Mouse (Mus musculus): ENCODE data around the gene Rbm44. TPM values are rescaled to one million over a fixed set of nuclear protein-coding genes. Genes with fewer than 3 reads are reported as not detected.
A peak's percentile ranks its signal among the peaks of the same experiment; 100 is the strongest.

Gene Rbm44
- polyA plus RNA-seq (2014; fragmentation: Nextera tagmentation; extraction: Ambion mirVana), result 0.37 and 0.94 TPM in 2 replicates

- no peak within 1 kb of the TSS for H3K4me3 ChIP-seq (ENCODE audit: low read depth, low read length)
- no peak within 1 kb of the TSS for H3K9ac ChIP-seq (ENCODE audit: low read length)
- ATAC-seq (ENCODE audit: low FRiP score) (no peak), DNase-seq (ENCODE audit: low spot score, missing footprints) (no peak)
- 66% methylated on average over 20 of the region's 20 CpGs for WGBS
- no peaks in the 10 kb centered on the region for H3K9me3 ChIP-seq (ENCODE audit: control insufficient read depth, low read length)
- no peaks in the 10 kb centered on the region for H3K4me1 ChIP-seq (ENCODE audit: control insufficient read depth, insufficient read depth, low read length)
- H3K27me3 ChIP-seq (ENCODE audit: control insufficient read depth, insufficient read depth, low read length), result no peaks in the 10 kb centered on the region
- no peaks in the 10 kb centered on the region for H3K36me3 ChIP-seq (ENCODE audit: control insufficient read depth, insufficient read depth, low read length)
- H3K4me2 ChIP-seq, result no peak within 1 kb of the TSS
- no peak within 1 kb of the TSS for H3K27ac ChIP-seq (ENCODE audit: low read depth, low read length)
Measured at GRCm38 (mm10) chr1:91144813-91145212, at the start of gene Rbm44. Gene Rbm44 (plus strand): TSS chr1:91145089.

GRCm38 (mm10) chr1:91095258-91095657 is 49.6 kb upstream of the Rbm44 start:
- 0 out of 2 replicates have a peak, but pooled peaks cover 2% of the 10 kb centered on the region for H3K4me1 ChIP-seq (ENCODE audit: control insufficient read depth, insufficient read depth, low read length)
- ATAC-seq (ENCODE audit: low FRiP score) (no peak), DNase-seq (ENCODE audit: low spot score, missing footprints) (no peak)
- H3K9me3 ChIP-seq (ENCODE audit: control insufficient read depth, low read length), result no peaks in the 10 kb centered on the region
- H3K27me3 ChIP-seq (ENCODE audit: control insufficient read depth, insufficient read depth, low read length), result no peaks in the 10 kb centered on the region
- no peak overlapping the region for H3K27ac ChIP-seq (ENCODE audit: low read depth, low read length)
- no peak overlapping the region for H3K9ac ChIP-seq (ENCODE audit: low read length)
- H3K4me3 ChIP-seq (ENCODE audit: low read depth, low read length), result no peak overlapping the region
- 74% methylated on average over 3 of the region's 3 CpGs for WGBS
- H3K4me2 ChIP-seq, result no peak overlapping the region
- H3K36me3 ChIP-seq (ENCODE audit: control insufficient read depth, insufficient read depth, low read length), result no peaks in the 10 kb centered on the region

- DNase-seq (ENCODE audit: low spot score, missing footprints) (no peak), ATAC-seq (ENCODE audit: low FRiP score) (no peak)
- Histone ChIP-seq H3K9me3 (ENCODE audit: control insufficient read depth, low read length) (no peaks in the 10 kb centered on the region), H3K36me3 (ENCODE audit: control insufficient read depth, insufficient read depth, low read length) (no peaks in the 10 kb centered on the region), H3K9ac (ENCODE audit: low read length) (no peak overlapping the region), H3K4me3 (ENCODE audit: low read depth, low read length) (no peak overlapping the region), H3K4me2 (no peak overlapping the region), H3K27me3 (ENCODE audit: control insufficient read depth, insufficient read depth, low read length) (no peaks in the 10 kb centered on the region), H3K4me1 (ENCODE audit: control insufficient read depth, insufficient read depth, low read length) (0 out of 2 replicates have a peak, but pooled peaks cover 2% of the 10 kb centered on the region), H3K27ac (ENCODE audit: low read depth, low read length) (no peak overlapping the region)
- 79% methylated on average over 1 of the region's 1 CpGs for WGBS
Measured at GRCm38 (mm10) chr1:91095853-91096252, 49.0 kb upstream of the Rbm44 start.

GRCm38 (mm10) chr1:91096490-91096889 is 48.4 kb upstream of the Rbm44 start:
- Histone ChIP-seq H3K36me3 (ENCODE audit: control insufficient read depth, insufficient read depth, low read length) (no peaks in the 10 kb centered on the region), H3K4me1 (ENCODE audit: control insufficient read depth, insufficient read depth, low read length) (0 out of 2 replicates have a peak, but pooled peaks cover 2% of the 10 kb centered on the region), H3K9me3 (ENCODE audit: control insufficient read depth, low read length) (no peaks in the 10 kb centered on the region), H3K27ac (ENCODE audit: low read depth, low read length) (no peak overlapping the region), H3K4me2 (no peak overlapping the region), H3K9ac (ENCODE audit: low read length) (no peak overlapping the region), H3K27me3 (ENCODE audit: control insufficient read depth, insufficient read depth, low read length) (no peaks in the 10 kb centered on the region), H3K4me3 (ENCODE audit: low read depth, low read length) (no peak overlapping the region)
- ATAC-seq (ENCODE audit: low FRiP score) (no peak), DNase-seq (ENCODE audit: low spot score, missing footprints) (no peak)
- WGBS, result 82% methylated on average over 5 of the region's 5 CpGs

GRCm38 (mm10) chr1:91097283-91097834 is 47.5 kb upstream of the Rbm44 start:
- Histone ChIP-seq H3K4me2 (no peak overlapping the region), H3K9me3 (ENCODE audit: control insufficient read depth, low read length) (no peaks in the 10 kb centered on the region), H3K27me3 (ENCODE audit: control insufficient read depth, insufficient read depth, low read length) (no peaks in the 10 kb centered on the region), H3K4me3 (ENCODE audit: low read depth, low read length) (no peak overlapping the region), H3K27ac (ENCODE audit: low read depth, low read length) (no peak overlapping the region), H3K36me3 (ENCODE audit: control insufficient read depth, insufficient read depth, low read length) (no peaks in the 10 kb centered on the region), H3K4me1 (ENCODE audit: control insufficient read depth, insufficient read depth, low read length) (0 out of 2 replicates have a peak, but pooled peaks cover 2% of the 10 kb centered on the region), H3K9ac (ENCODE audit: low read length) (no peak overlapping the region)
- DNase-seq (ENCODE audit: low spot score, missing footprints), result no peak
- WGBS, result 88% methylated on average over 11 of the region's 11 CpGs
- no peak for ATAC-seq (ENCODE audit: low FRiP score)

GRCm38 (mm10) chr1:91098887-91099286 is 46.0 kb upstream of the Rbm44 start:
- Histone ChIP-seq H3K9me3 (ENCODE audit: control insufficient read depth, low read length) (no peaks in the 10 kb centered on the region), H3K4me1 (ENCODE audit: control insufficient read depth, insufficient read depth, low read length) (0 out of 2 replicates have a peak, but pooled peaks cover 2% of the 10 kb centered on the region), H3K27ac (ENCODE audit: low read depth, low read length) (no peak overlapping the region; the same call in 1 of the 2 replicates), H3K4me3 (ENCODE audit: low read depth, low read length) (no peak overlapping the region), H3K36me3 (ENCODE audit: control insufficient read depth, insufficient read depth, low read length) (no peaks in the 10 kb centered on the region), H3K4me2 (no peak overlapping the region), H3K27me3 (ENCODE audit: control insufficient read depth, insufficient read depth, low read length) (no peaks in the 10 kb centered on the region), H3K9ac (ENCODE audit: low read length) (no peak overlapping the region)
- DNase-seq (ENCODE audit: low spot score, missing footprints), result peak; percentile 98
- ATAC-seq (ENCODE audit: low FRiP score), result peak; percentile 80
- 17% methylated on average over 6 of the region's 6 CpGs for WGBS

- DNase-seq (ENCODE audit: low spot score, missing footprints) (no peak), ATAC-seq (ENCODE audit: low FRiP score) (no peak)
- no peaks in the 10 kb centered on the region for H3K36me3 ChIP-seq (ENCODE audit: control insufficient read depth, insufficient read depth, low read length)
- H3K27ac ChIP-seq (ENCODE audit: low read depth, low read length), result no peak overlapping the region
- no peaks in the 10 kb centered on the region for H3K9me3 ChIP-seq (ENCODE audit: control insufficient read depth, low read length)
- H3K4me3 ChIP-seq (ENCODE audit: low read depth, low read length), result no peak overlapping the region
- H3K4me1 ChIP-seq (ENCODE audit: control insufficient read depth, insufficient read depth, low read length), result 0 out of 2 replicates have a peak, but pooled peaks cover 2% of the 10 kb centered on the region
- WGBS, result 72% methylated on average over 11 of the region's 11 CpGs
- H3K27me3 ChIP-seq (ENCODE audit: control insufficient read depth, insufficient read depth, low read length), result no peaks in the 10 kb centered on the region
- H3K4me2 ChIP-seq, result no peak overlapping the region
- H3K9ac ChIP-seq (ENCODE audit: low read length), result no peak overlapping the region
Measured at GRCm38 (mm10) chr1:91101709-91102440, 43.0 kb upstream of the Rbm44 start.

GRCm38 (mm10) chr1:91103366-91103983 is 41.4 kb upstream of the Rbm44 start:
- ATAC-seq (ENCODE audit: low FRiP score), result no peak
- no peak overlapping the region for H3K4me3 ChIP-seq (ENCODE audit: low read depth, low read length)
- 93% methylated on average over 15 of the region's 15 CpGs for WGBS
- H3K4me2 ChIP-seq, result no peak overlapping the region
- H3K4me1 ChIP-seq (ENCODE audit: control insufficient read depth, insufficient read depth, low read length), result 0 out of 2 replicates have a peak, but pooled peaks cover 2% of the 10 kb centered on the region
- no peaks in the 10 kb centered on the region for H3K27me3 ChIP-seq (ENCODE audit: control insufficient read depth, insufficient read depth, low read length)
- H3K27ac ChIP-seq (ENCODE audit: low read depth, low read length), result no peak overlapping the region
- H3K36me3 ChIP-seq (ENCODE audit: control insufficient read depth, insufficient read depth, low read length), result no peaks in the 10 kb centered on the region; the same call in 1 of the 2 replicates
- H3K9me3 ChIP-seq (ENCODE audit: control insufficient read depth, low read length), result no peaks in the 10 kb centered on the region
- no peak for DNase-seq (ENCODE audit: low spot score, missing footprints)
- no peak overlapping the region for H3K9ac ChIP-seq (ENCODE audit: low read length)

GRCm38 (mm10) chr1:91107548-91107947 is 37.3 kb upstream of the Rbm44 start:
- Histone ChIP-seq H3K4me2 (no peak overlapping the region), H3K9ac (ENCODE audit: low read length) (no peak overlapping the region), H3K4me3 (ENCODE audit: low read depth, low read length) (no peak overlapping the region), H3K27me3 (ENCODE audit: control insufficient read depth, insufficient read depth, low read length) (no peaks in the 10 kb centered on the region), H3K4me1 (ENCODE audit: control insufficient read depth, insufficient read depth, low read length) (no peaks in the 10 kb centered on the region), H3K9me3 (ENCODE audit: control insufficient read depth, low read length) (no peaks in the 10 kb centered on the region), H3K27ac (ENCODE audit: low read depth, low read length) (no peak overlapping the region), H3K36me3 (ENCODE audit: control insufficient read depth, insufficient read depth, low read length) (no peaks in the 10 kb centered on the region; the same call in 1 of the 2 replicates)
- WGBS, result 68% methylated on average over 5 of the region's 5 CpGs
- DNase-seq (ENCODE audit: low spot score, missing footprints) (no peak), ATAC-seq (ENCODE audit: low FRiP score) (no peak)

Measured in midbrain, embryonic 11.5 days (tissue).